Mouse (Mus musculus) macrophage (primary cell): ENCODE measurements around the gene Rpl19. TPM values are rescaled to one million over a fixed set of nuclear protein-coding genes. Genes with fewer than 3 reads are reported as not detected.
A peak's percentile ranks its signal among the peaks of the same experiment; 100 is the strongest.

Source experiments
- H3K27ac ChIP-seq: fragments of 350-480 bp; formaldehyde crosslinking; 2 replicates; pipeline ENCODE4 v1.9.0; 2021
- H3K36me3 ChIP-seq: fragments of 350-480 bp; formaldehyde crosslinking; 2 replicates; pipeline ENCODE4 v1.9.0; 2021; ENCODE audit errors: inconsistent target
- H3K4me3 ChIP-seq: fragments of 350-480 bp; formaldehyde crosslinking; 2 replicates; pipeline ENCODE4 v1.9.0; 2021; ENCODE audit errors: inconsistent target
- H3K79me2 ChIP-seq: fragments of 350-480 bp; formaldehyde crosslinking; 2 replicates; pipeline ENCODE4 v1.9.0; 2021; ENCODE audit errors: inconsistent target
- WGBS: methylation state at CpG from one replicate; pipeline ENCODE4 v1.1.7; 2026; ENCODE audit warnings: inconsistent platforms; ENCODE audit not compliant: missing documents; 5-methylcytosine and 5-hydroxymethylcytosine counted together
- polyA plus RNA-seq: library from polyadenylated mRNA; stranded (reverse); fragments of 250-400 nt; gene quantifications from 3 replicates; pipeline ENCODE4 v1.2.4, GENCODE M21; 2018; ENCODE audit warnings: inconsistent platforms
- total RNA-seq, 78 experiments: library from RNA; depleted of rRNA; stranded (reverse); fragments of 250-400 nt; gene quantifications; 1 replicate in 9 of 78; 2 replicates in 24 of 78; 3 replicates in 43 of 78; 4 replicates in 2 of 78; pipeline ENCODE4 v1.2.4; 2018; ENCODE audit warnings: inconsistent platforms in 56 of 78

Gene Rpl19
- 100 to 1,000 TPM in 7 of 26 experiments, 10 to 100 TPM in 19; 45.2 to 275 (median 88.9) TPM for total RNA-seq (2018; cell fraction: chromatin; rRNA removed)
- total RNA-seq (2018; cell fraction: cytosol; rRNA removed) = 1,000 to 10,000 TPM; 1,148 to 2,667 (median 1,510) TPM
- total RNA-seq (2018; cell fraction: nucleus; rRNA removed) = 100 to 1,000 TPM; 164 to 346 (median 261) TPM
- 1,810 to 2,012 TPM (median 1,833 TPM) in 3 replicates for polyA plus RNA-seq

DNA sequence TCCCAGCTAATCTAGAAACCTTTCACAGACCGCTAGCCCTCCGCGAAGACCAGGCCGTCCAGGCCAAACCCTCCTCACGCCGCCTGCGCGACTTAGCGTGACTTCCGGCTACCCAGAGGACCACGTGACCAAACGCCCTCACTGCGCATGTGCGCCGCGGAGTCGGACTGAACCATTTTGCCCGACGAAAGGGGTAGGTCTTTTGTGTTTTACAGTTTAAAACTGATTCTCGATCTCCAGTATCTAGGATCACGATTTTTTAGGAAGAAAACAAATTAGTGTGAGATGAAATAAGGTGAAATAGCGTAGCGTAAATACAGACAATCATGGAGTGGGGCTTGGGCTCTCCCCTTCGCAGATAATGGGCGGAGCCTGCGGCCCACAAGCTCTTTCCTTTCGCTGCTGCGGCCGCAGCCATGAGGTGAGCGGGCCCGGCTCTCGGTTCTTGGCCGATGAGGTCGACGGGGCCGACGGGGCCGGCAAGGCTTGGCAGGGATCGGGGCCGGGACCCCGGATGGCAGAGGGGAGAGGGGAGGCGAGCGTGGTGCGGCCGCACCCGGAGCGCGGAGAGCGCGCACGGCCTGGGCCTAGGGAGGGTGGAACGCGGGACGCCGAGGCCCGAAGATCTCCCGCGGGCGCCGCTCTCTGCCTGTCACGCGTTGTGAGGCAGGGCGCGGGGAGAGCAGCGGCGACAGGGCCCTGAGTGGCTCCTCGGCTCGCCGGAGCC lies at the start of gene Rpl19:
Rpl19 (plus strand) TSS at position 141 of the 727 bp plus-strand sequence.
- peak within 1 kb of the TSS; percentile 97 for H3K27ac ChIP-seq
- H3K79me2 ChIP-seq = peaks cover 21% of the 10 kb centered on the region
- H3K36me3 ChIP-seq = peaks cover 21% of the 10 kb centered on the region
- peak within 1 kb of the TSS; percentile 97 for H3K4me3 ChIP-seq
- WGBS = under 1% methylated on average over 69 of the region's 69 CpGs

DNA sequence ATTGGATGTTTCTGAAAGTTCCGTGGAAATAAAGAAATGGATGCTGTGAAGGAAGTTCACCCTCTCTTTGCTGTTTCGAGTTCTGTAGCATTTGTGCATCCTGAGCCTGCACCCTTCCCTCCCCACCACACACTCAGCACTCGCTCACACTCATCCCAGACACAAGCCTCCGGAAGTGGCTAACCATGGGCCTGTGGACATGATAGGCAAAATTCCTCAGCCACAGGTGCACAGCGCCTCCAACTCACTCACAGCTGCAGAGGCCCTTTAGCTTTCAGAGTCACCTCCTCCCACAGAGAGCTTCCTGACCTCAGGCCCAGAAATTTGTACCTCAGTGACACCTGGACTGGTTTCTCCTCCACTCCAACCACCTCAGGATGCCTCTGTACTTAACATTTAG lies 48.7 kb upstream of the Rpl19 start:
- no peak overlapping the region for H3K4me3 ChIP-seq
- peaks cover 22% of the 10 kb centered on the region for H3K79me2 ChIP-seq
- no peaks in the 10 kb centered on the region for H3K36me3 ChIP-seq
- WGBS = 68% methylated on average over 5 of the region's 5 CpGs
- H3K27ac ChIP-seq = no peak overlapping the region

DNA sequence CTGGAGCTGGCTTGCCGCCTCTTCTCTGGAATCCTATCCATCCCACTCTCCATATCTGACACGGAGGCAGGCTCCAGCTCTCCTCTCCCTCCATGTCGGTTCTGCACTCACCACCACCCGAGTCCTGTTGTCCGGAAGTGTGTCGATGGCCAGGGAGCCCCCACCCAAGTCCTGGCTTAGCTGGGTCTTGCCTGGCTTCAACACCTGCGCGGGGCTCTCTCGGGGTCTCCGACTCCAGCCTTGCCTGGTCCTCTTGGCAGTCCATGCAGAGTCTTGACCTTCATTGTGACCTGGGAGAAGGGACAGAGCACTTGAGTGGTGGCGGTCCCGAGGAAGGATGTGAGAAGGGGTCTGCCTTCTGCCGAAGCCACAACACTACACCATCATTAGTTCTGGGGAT lies 48.1 kb upstream of the Rpl19 start:
- WGBS = 94% methylated on average over 13 of the region's 13 CpGs
- Histone ChIP-seq H3K27ac (no peak overlapping the region), H3K4me3 (no peak overlapping the region), H3K36me3 (no peaks in the 10 kb centered on the region), H3K79me2 (peaks cover 28% of the 10 kb centered on the region)

DNA sequence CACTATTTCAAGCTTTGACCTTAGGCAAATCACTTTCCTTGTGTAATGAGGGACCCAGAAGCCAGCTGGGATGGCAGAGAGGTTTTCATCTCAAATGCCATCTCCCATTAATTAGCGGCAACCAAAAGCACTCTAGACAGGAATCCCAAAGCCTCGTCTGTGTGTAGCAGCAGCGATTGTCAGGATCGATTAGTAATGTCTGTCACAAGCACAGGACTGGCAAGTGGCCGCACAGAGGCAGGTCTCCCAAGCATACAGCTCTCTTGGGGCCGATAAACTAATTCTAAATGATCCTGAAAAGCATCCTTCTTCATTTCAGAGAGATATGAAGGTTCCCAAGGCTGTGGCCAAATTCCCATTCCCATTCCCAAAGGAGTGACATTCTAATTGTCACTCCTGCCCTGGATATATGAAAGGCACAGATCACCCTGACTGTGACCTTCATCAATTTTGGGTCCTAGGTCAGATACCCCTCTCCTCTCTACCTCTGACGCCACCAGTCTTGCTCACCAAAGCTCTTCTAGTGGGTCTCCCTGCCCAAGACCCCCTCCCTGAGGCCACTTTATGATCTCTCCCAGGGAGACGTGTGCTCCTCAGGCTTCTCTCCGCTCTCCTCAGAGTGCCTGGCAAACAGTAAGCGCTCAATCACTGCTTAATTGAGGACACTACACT lies 46.5 kb upstream of the Rpl19 start:
- no peaks in the 10 kb centered on the region for H3K36me3 ChIP-seq
- H3K79me2 ChIP-seq = peaks cover 44% of the 10 kb centered on the region
- WGBS = 85% methylated on average over 10 of the region's 10 CpGs
- H3K27ac ChIP-seq = no peak overlapping the region
- no peak overlapping the region for H3K4me3 ChIP-seq

DNA sequence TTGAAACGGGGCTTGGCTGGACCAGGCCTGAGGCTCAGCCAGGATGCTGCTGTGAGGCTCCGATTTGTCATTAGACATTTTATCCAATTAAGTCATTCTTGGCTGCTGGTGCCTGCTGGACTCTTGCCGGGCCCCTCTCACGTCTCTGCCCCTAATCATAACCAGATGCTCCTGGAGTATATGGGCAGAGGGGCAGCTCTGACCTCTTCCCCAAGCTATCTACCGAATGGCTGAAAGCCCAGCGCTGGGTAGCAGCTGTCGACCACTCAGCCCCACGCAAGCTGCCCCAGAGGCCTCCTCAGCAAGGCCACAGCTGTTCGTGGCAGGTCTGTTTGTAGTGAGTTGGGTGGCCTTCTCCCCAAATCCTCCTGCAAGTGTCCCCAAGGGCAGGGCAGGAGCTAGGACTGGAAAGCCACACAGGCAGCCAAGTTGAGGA lies 46.0 kb upstream of the Rpl19 start:
- Histone ChIP-seq H3K79me2 (peaks cover 49% of the 10 kb centered on the region), H3K27ac (no peak overlapping the region), H3K4me3 (no peak overlapping the region), H3K36me3 (no peaks in the 10 kb centered on the region)
- WGBS = 95% methylated on average over 9 of the region's 9 CpGs

DNA sequence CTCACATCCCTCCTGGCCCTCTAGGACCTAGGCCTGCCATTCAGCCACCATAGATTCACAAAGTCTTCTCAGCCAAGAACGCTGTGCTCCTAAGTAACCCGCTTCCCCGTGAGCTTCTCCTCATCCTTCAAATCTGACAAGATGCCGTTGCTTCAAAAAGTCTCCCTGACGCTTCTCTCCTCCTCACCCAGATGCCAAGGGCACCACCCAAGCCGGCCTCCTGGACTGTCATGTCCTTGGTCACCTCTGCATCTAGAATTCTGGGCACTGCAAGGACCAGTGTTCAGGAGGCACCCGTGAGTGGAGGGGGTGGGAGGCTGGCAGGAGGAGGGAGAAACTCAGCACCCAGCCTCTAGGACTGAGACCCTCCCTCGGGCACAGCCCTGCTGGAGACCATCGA lies 43.8 kb upstream of the Rpl19 start:
- H3K36me3 ChIP-seq = no peaks in the 10 kb centered on the region
- no peak overlapping the region for H3K4me3 ChIP-seq
- WGBS = 94% methylated on average over 9 of the region's 9 CpGs
- H3K79me2 ChIP-seq = peaks cover 52% of the 10 kb centered on the region
- H3K27ac ChIP-seq = no peak overlapping the region

DNA sequence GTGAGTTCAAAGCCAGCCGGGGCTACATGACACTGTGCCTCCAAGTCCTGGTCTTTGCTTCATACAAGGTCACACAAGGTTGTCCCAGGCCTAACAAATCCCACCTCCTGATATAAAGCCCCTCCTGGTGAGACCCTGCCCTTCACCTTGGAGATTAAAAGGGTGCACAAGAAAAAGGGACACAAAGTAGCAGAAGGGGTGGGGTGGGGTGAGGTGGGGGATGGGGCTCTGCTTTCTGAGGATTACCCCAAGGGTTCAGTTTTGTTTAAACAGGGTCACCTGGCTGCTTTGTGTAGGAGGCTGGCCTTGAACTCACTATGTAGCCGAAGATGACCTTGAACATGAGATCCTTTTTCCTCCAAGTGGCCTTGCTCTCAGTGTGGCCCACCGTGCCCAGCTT lies 43.0 kb upstream of the Rpl19 start:
- WGBS = 92% methylated on average over 2 of the region's 3 CpGs
- H3K36me3 ChIP-seq = no peaks in the 10 kb centered on the region
- peaks cover 52% of the 10 kb centered on the region for H3K79me2 ChIP-seq

DNA sequence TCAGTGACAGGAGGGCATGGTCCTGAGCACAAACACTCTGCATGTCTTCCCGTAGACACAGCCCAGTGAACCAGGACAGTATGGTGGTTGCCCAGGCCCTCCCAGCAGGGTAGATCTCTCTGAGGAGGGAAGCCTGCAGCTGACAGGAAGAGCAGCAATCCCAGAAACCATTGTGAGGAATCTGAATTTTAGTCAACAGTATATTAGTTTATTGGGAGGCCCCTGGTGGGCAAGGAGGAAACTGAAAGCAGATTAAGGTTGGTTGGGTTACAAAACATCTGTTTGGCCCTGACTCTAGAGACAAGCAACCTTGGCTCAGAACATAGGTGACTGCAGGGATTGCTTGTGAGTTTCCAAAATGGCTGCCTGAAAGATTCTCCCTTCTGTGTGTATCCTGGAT lies 42.5 kb upstream of the Rpl19 start:
- peaks cover 52% of the 10 kb centered on the region for H3K79me2 ChIP-seq
- H3K36me3 ChIP-seq = no peaks in the 10 kb centered on the region
- H3K4me3 ChIP-seq = no peak overlapping the region
- H3K27ac ChIP-seq = no peak overlapping the region
- WGBS = 76% methylated on average over 1 of the region's 1 CpGs

More for the DNA sequence above, 43.0 kb upstream of the Rpl19 start:
- H3K4me3 ChIP-seq = no peak overlapping the region
- no peak overlapping the region for H3K27ac ChIP-seq

DNA sequence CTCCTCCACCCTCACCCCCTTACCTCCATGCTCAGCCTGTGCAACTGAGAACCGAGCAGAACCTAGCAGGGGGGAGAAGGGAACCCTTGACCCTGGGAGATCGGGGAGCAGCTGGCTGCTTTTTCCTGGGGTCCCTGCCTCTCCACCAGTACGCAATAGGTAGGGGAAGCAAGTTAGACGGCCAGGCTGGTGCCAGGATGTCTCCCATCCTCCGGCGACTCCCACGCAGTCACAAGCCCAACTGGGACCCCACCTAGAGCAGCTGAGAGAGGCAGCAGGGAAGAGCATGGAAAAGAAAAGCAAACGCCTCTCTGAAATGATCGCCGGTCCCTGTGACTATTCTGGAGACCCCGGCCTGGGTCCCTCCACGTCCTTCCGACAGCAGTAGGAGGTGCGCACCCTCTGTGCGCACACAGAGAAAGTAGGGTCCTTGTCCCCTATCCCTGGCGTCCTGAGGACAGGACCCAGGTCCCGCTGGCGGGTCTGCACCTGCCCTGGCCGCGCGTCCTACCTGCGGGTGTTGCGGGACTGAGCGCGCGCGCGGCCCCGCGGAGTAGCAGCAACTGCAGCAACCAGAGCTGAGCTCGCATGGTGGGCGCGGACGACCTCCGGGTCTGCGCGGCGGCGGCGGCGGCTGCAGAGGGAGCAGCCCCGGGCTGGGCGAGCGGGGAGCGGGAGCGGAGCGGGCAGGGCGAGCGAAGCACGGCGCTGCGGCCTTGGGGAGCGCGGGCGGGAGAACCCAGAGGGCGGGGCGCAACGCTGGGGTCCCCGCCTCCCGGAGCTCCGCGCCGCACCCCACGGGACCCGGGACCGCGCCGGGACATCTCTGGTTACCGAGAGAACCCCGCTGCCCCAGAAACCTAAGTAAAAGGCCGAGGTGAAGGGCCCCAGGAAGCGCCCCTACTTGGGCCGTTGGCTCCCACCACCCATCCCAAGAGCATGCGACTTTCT lies 40.5 kb upstream of the Rpl19 start, which contains the start of gene Plxdc1:
Plxdc1 (minus strand) TSS at position 718 of the 951 bp plus-strand sequence.
- no peaks in the 10 kb centered on the region for H3K36me3 ChIP-seq
- peaks cover 45% of the 10 kb centered on the region for H3K79me2 ChIP-seq
- H3K4me3 ChIP-seq = peak within 1 kb of the TSS; percentile 93
- peak within 1 kb of the TSS; percentile 86 for H3K27ac ChIP-seq
- WGBS = 3% methylated on average over 71 of the region's 74 CpGs

DNA sequence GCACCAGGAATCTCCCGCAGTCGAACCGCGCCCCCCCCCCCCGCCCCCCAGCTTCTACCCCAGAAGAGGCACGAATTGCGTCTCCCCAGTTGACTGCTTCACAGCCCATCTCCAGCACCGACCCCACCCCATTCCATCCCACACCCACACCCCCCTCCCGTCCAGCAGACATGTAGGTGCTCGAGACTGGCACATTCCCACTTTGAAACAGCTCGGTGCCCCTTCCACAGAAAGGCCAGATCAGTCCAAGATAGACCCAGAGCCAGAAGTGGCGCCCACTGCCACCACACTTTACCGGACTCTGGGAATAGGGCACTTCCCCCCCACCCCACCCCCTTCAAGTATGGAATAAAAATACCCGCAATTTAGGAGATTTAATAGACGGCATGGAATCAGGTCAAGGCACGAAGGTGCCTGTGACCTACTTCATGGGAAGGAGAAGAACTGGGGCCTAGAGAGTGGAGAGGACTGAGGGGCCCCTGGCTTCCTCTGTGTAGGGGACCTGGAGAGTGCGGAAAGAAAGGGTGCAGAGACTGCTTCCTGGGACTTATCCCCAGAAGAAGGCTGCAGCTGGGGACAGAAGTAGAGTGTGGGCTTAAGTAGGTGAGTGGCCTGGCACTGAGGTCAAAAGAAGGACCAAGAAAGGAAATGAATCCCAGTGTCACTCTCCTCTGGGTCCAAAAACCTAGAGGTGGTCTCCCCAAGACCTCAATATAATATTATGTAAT lies 39.6 kb upstream of the Rpl19 start:
- 41% methylated on average over 14 of the region's 17 CpGs for whole genome bisulfite sequencing
- Histone ChIP-seq H3K79me2 (peaks cover 36% of the 10 kb centered on the region), H3K4me3 (peak overlapping the region; percentile 93; the same call in 1 of the 2 replicates), H3K36me3 (no peaks in the 10 kb centered on the region), H3K27ac (peak overlapping the region; percentile 86; the same call in 1 of the 2 replicates)

DNA sequence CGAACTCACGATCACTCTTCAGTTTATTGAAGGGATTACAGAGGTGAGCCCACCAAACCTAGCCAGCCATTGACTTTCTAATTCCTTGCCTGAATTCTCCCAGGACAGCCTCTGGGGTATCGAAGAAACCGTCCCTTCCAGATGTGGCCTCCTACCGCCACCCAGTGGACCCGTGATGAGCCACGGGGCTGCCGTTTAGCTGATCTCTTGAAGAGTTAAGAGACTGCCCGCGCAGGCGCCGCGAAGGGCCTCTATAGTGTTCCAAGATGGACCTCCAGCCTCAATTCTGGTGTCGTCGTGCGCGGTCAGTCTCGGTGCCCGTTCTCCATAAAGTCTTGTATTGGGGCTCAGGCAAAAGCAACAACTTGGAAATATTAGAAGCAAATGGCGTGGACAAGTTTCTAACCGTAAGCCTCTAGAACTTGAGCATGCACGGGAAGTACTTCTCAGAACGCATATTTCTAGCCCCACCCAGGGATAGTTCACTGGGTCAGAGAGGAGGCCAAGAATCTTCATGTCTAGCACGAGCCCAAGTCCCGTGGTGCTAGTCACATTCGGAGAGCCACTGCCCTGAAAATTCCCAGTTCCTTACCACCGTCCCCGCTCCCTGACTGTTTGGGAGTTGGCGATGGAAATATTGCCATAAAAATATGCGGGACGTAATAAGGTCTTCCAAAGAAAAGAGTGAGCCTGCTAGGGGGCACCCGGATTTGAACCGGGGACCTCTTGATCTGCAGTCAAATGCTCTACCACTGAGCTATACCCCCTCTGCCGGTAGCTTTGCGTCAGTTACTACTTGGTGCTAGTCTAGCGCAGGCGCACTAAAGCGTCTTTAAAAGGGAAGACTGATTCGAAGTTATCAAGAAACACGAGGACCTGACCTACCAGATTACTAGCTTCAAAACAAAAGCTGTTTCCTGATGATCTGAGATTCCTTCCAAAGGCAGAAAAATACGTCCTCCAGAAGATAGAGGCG lies 38.7 kb upstream of the Rpl19 start:
- under 1% methylated on average over 42 of the region's 42 CpGs for WGBS
- Histone ChIP-seq H3K4me3 (peak overlapping the region; percentile 93), H3K36me3 (peaks cover 9% of the 10 kb centered on the region; the same call in 1 of the 2 replicates), H3K27ac (peak overlapping the region; percentile 86), H3K79me2 (peaks cover 30% of the 10 kb centered on the region)

DNA sequence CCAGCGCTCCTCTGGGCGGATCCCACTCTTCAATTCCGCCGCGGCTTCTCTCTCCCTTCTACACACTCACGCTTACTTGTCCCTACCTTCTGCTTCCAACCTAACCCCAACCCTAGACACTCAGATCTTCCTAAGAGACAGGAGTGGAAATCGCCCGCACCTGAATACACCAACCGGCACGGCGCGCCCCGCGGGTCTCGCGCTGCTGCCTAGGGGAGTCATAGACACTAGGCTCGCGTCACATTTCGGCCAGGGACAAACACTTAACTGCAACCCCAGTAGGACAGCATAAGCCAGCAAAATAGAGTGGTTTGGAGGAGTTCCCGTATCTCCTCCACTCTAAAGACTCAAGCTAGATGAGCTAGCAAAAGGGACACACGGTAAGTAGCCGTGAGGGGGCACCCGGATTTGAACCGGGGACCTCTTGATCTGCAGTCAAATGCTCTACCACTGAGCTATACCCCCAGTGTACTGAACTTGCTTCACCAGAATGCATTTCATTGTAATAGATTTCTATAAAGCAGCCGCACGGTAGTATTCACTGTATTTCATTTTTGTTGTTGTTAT lies 37.9 kb upstream of the Rpl19 start:
- peak overlapping the region; percentile 86 for H3K27ac ChIP-seq
- WGBS = under 1% methylated on average over 26 of the region's 26 CpGs
- peaks cover 22% of the 10 kb centered on the region for H3K79me2 ChIP-seq
- peak overlapping the region; percentile 93 for H3K4me3 ChIP-seq
- H3K36me3 ChIP-seq = peaks cover 10% of the 10 kb centered on the region; the same call in 1 of the 2 replicates
